Mouse (Mus musculus) 3134 (cell line): ENCODE data around the gene Zbtb12.
A peak's percentile ranks its signal among the peaks of the same experiment; 100 is the strongest.
"Not testable (repeated sequence)": the region's sequence is repeated elsewhere in the genome, so short reads cannot be mapped to it uniquely, and the experiment has no call there.

ENCODE experiments used
- DNase-seq: peaks from one replicate; pipeline ENCODE4 v3.0.0-alpha.2; 2011; ENCODE audit warnings: low spot score; ENCODE audit not compliant: insufficient read length; ENCODE audit errors: extremely low read depth

The Zbtb12 gene

DNA sequence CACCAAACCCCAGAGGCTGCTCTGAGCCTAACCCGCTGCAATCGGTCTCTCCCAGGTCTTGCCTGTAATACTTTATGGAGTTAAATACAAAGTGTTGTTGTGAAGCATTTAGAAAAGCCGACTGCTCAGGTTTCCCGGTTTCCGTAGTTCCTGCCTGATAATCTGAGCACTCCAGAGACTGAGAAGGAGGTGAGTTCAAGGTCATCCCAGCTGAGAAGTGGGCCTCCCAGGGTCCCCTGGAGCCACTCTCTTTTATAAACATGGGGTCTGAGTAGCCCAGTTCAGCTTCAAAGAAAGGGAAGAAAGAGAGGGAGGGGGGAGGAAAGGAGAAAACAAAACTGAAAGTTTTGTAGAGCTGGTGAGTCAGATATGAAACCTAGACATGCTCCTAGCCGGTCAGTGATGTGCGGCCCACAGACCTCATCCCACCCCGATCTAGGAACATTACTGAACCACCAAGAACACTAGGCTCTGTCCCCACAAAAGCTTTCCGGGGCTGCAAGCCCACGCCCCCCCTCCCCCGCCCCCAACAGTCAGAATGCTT, at the start of gene Zbtb12:
Gene Zbtb12, plus strand, starts transcription at position 148 of the 544 bp plus-strand sequence.
- DNase-seq: no peak

DNA sequence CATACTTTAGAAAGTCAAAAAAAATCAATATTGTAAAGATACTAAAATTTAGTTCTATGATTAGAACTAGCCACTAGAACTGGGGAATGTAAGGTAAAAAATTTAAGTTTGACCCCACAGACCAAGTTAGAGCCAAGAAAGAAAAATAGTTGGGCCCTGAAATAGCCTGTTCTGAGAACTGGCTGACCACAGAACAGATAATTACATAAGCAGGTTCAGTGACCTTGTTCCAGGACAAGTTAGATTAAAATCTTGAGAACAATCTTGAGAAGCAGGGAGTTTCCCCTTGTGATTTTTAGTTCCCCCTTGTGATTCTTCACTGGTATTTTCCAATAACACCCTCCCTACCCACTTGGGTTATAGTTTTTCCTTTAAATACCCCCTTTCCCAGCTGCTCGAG, 48.5 kb upstream of the Zbtb12 start:
- not testable (repeated sequence) for DNase-seq

- DNase-seq: no peak
Observed at GRCm38 (mm10) chr17:34836155-34836855, 43.0 kb upstream of the Zbtb12 start.

- peak; percentile 96 for DNase-seq
Observed at GRCm38 (mm10) chr17:34836856-34837221, 42.4 kb upstream of the Zbtb12 start, which contains the start of the genes Stk19 and Dxo. Gene Stk19 (minus strand): TSS chr17:34836945. Gene Dxo (plus strand): TSS chr17:34837019.

GRCm38 (mm10) chr17:34837464-34838324, 41.6 kb upstream of the Zbtb12 start:
- DNase-seq: no peak

DNA sequence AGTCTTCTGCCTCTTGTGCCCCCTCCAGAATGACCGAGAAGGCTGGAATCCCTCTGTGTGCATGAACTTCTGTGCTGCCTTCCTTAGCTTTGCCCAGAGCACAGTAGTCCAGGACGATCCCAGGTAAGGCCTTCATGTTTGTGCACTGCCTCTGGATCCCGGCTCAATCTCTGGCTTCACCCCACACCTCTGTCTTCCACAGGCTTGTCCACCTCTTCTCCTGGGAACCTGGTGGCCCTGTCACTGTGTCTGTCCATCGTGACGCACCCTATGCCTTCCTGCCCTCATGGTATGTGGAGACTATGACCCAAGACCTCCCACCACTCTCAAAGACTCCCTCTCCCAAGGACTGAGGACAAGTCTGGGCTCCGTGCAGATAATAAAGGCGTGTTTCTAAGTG, 40.5 kb upstream of the Zbtb12 start:
- no peak for DNase-seq

DNA sequence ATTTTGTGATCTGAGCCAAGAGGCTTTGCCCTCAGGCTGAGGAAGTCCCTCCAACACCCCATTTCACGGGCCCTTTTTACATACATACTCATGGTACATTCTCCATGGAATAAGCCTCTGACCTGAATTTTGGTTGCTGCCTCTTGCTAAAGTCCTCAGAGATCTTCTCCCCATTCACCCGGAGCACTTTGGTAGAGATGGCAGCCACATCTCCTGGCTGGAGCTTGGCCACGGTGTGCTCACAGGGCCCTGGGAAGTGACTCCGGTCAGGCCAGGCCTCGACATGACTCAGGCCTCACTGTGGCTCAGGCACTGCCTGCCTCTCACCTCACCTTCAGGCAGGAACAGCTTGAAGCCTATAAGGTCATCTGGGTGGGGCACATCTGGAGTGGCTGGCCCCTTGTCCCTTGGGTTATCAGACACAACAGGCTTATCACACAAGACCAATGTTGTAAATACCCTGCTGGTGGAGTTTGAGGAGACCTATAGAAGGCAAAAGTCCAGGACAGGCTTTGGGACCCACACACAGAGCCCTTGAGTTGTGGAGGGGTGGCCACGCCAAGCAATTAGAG, 38.5 kb upstream of the Zbtb12 start:
- DNase-seq: no peak

- no peak for DNase-seq
Observed at GRCm38 (mm10) chr17:34844884-34845283, 34.4 kb upstream of the Zbtb12 start.

GRCm38 (mm10) chr17:34847192-34847591, 32.1 kb upstream of the Zbtb12 start:
- DNase-seq: no peak

DNA sequence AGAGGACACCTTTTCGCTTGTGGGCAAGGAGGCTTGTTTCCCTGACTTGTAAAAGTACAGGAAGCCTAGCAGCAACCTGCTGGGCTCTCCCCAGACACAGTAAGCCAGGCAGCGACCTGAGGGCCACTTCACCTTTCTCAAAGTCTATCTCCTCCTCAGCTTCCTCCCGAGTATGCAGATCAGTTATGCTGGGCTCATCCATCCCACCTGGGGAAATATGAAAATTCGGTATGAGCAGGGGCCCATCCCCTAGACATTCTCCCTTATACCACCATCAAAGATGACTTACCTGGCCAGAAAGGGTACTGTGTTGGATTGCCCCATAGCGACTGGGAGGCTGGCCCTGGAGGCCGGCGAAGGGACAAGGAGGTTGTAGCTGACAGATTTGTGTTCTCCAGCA, 31.7 kb upstream of the Zbtb12 start:
- DNase-seq: no peak

DNA sequence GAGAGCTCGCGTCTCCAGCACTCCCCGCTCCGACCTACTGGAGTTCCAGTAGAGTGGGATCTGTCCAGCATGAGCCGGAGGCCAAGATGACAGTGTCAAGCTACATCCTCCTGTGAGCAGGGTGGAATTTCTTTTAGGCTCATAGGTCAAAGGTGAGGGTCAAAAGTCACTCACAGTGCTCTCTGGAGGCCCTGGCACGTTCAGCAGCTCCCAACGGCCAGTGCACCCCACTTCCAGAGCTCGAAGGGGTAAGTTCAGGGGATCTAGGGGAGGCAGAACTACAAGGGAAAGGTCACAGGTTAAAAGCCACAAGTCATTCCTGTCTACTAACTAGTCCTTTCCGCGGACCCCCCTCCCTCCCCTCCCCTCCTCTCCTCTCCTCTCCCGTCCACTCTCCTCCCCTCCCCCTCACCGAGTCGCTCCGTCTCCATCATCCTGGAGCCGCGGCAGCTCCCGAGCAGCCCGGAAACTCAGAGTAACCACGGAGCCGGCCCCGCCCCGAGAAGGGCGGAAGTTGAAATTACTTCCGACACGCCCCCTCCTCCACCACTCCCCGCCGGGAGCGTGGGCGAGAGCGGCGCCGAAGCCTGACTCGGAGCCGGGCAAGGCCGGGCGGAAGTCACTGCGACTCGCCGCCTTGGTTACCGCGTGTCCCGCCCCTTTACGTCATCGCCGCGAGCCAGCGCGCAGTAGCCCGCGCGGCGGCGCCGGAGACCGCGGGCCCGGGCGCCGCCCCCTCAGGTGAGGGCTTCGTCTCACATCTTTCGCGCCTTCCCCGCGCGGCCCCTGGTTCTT, 29.4 kb upstream of the Zbtb12 start, which contains the start of the genes Skiv2l and Nelfe:
Gene Skiv2l, minus strand, starts transcription at position 489 of the 795 bp plus-strand sequence.
Gene Nelfe, plus strand, starts transcription at position 670 of the 795 bp plus-strand sequence.
- DNase-seq: peak; percentile 98

- DNase-seq: no peak
Observed at GRCm38 (mm10) chr17:34850517-34851125, 28.7 kb upstream of the Zbtb12 start.

- DNase-seq: no peak
Observed at GRCm38 (mm10) chr17:34853511-34853910, 25.8 kb upstream of the Zbtb12 start.

GRCm38 (mm10) chr17:34854761-34855160, 24.5 kb upstream of the Zbtb12 start:
- DNase-seq: no peak

- no peak for DNase-seq
Observed at GRCm38 (mm10) chr17:34855825-34856224, 23.5 kb upstream of the Zbtb12 start.

DNA sequence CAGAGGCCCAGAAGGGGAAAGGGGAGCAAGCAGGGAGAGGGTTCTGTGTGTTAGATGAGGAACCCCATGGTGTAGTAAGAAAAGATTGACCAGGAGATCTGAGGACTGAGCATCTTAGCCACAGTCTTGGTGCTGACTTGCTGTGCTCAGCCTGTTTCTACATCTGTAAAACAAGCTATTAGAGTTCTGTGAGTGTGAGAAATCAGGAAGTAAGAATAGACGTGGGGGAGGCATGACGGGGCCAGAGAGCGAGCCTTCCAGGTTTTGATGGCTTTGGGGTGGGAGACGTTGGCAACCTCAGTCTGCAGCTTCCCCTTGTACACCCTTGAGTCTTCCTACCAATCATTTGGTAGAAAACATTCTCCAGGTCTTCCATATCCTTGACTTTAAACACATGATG, 20.6 kb upstream of the Zbtb12 start:
- no peak for DNase-seq

- no peak for DNase-seq
Observed at GRCm38 (mm10) chr17:34860514-34860913, 18.8 kb upstream of the Zbtb12 start.

DNA sequence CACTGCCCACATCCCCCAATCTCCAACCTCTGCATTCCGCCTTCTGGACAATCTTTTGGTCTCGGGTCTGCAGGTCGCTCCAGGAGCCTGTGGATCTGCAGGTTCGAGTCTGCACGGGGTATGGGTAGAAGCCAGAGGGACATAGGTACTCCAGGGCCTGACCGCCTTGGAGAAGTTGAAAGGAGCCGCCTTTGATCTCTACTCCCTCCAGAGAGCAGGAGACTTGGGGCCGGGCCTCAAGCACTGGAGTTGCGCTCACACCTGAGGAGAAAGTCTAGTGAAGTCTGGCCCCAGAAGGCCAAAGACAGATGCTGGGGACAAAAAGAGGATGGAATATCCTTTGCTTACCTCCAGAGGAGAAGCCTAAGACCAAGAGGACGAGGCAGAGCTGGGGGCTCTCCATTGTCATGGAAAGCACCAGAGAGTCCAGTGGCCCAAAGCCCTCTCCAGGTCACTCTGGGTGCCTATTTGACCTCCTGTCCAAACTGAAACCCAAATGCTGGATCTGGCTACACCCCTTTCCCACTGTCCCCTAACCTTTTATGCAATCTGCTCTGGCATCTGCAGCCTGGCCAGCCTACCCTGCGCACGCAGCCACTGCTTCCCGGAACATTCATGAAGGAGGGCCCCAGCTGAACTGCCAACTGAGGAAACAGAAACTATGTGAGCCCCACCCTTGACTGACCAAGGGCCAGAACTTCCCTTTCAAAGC, 17.4 kb upstream of the Zbtb12 start:
- no peak for DNase-seq

- DNase-seq: no peak
Observed at GRCm38 (mm10) chr17:34862416-34863081, 16.7 kb upstream of the Zbtb12 start, which contains the start of gene Cfb. Gene Cfb (minus strand): TSS chr17:34862518.
